Mouse (Mus musculus) MEL (cell line): ENCODE measurements around the gene Pde10a.

Experiments
- CTCF ChIP-seq, 3 experiments: IDR thresholded peaks in 2 of 3; conservative IDR thresholded peaks in 1 of 3; 2 replicates each; pipeline ENCODE4 v1.5.1; 2011 to 2012; ENCODE audit warnings: low read length in 3 of 3, low read depth in 2 of 3, mild to moderate bottlenecking in 2 of 3, improper control_type of control experiment in 1 of 3, inconsistent platforms in 1 of 3, mixed read lengths in 1 of 3, moderate library complexity in 1 of 3; ENCODE audit not compliant: control insufficient read depth in 1 of 3, insufficient read depth in 1 of 3, poor library complexity in 1 of 3, severe bottlenecking in 1 of 3
- EP300 ChIP-seq, 2 experiments: IDR thresholded peaks; 2 replicates each; pipeline ENCODE4 v1.6.1; 2011; ENCODE audit warnings: improper control_type of control experiment in 2 of 2, low read length in 2 of 2, low read depth in 1 of 2, mild to moderate bottlenecking in 1 of 2
- GABPA ChIP-seq: IDR thresholded peaks from 2 replicates; pipeline ENCODE4 v1.6.1; 2012; ENCODE audit warnings: low read depth, mild to moderate bottlenecking, inconsistent platforms, low read length, improper control_type of control experiment, moderate library complexity
- HCFC1 ChIP-seq: IDR thresholded peaks from 2 replicates; pipeline ENCODE4 v1.6.1; 2012; ENCODE audit warnings: low read depth, mild to moderate bottlenecking, inconsistent platforms, low read length, improper control_type of control experiment, moderate library complexity
- MAX ChIP-seq: IDR thresholded peaks from 2 replicates; pipeline ENCODE4 v1.6.1; 2011; ENCODE audit warnings: low read length, improper control_type of control experiment
- NELFE ChIP-seq: IDR thresholded peaks from 2 replicates; pipeline ENCODE4 v1.6.1; 2011; ENCODE audit warnings: low read depth, low read length, improper control_type of control experiment
- NRF1 ChIP-seq: IDR thresholded peaks from 2 replicates; pipeline ENCODE4 v1.6.1; 2014; ENCODE audit warnings: low read depth, mild to moderate bottlenecking, inconsistent platforms, low read length, improper control_type of control experiment, moderate library complexity; ENCODE audit not compliant: poor library complexity, insufficient read depth, severe bottlenecking
- POLR2A ChIP-seq, 2 experiments: IDR thresholded peaks; 2 replicates each; pipeline ENCODE4 v1.6.1; 2011 to 2012; ENCODE audit warnings: low read length in 2 of 2, mild to moderate bottlenecking in 2 of 2, control low read depth in 1 of 2, improper control_type of control experiment in 1 of 2, low read depth in 1 of 2, moderate library complexity in 1 of 2; ENCODE audit not compliant: control insufficient read depth in 1 of 2, insufficient read depth in 1 of 2, poor library complexity in 1 of 2
- RAD21 ChIP-seq: IDR thresholded peaks from 2 replicates; pipeline ENCODE4 v1.6.1; 2011; ENCODE audit warnings: mild to moderate bottlenecking, low read depth, low read length, improper control_type of control experiment
- RCOR1 ChIP-seq: IDR thresholded peaks from 2 replicates; pipeline ENCODE4 v1.6.1; 2012; ENCODE audit warnings: low read depth, mild to moderate bottlenecking, inconsistent platforms, low read length, improper control_type of control experiment
- TCF12 ChIP-seq: IDR thresholded peaks from 2 replicates; pipeline ENCODE4 v1.6.1; 2014; ENCODE audit warnings: low read depth, mild to moderate bottlenecking, inconsistent platforms, low read length, improper control_type of control experiment, moderate library complexity
- UBTF ChIP-seq: IDR thresholded peaks from 2 replicates; pipeline ENCODE4 v1.6.1; 2012; ENCODE audit warnings: low read depth, mild to moderate bottlenecking, inconsistent platforms, low read length, improper control_type of control experiment, moderate library complexity, borderline replicate concordance; ENCODE audit not compliant: insufficient read depth
- USF2 ChIP-seq, 2 experiments: IDR thresholded peaks; 2 replicates each; pipeline ENCODE4 v1.6.1; 2011 to 2012; ENCODE audit warnings: improper control_type of control experiment in 2 of 2, low read length in 2 of 2, borderline replicate concordance in 1 of 2, inconsistent platforms in 1 of 2, low read depth in 1 of 2, mild to moderate bottlenecking in 1 of 2; ENCODE audit not compliant: insufficient read depth in 1 of 2
- ZMIZ1 ChIP-seq: IDR thresholded peaks from 2 replicates; pipeline ENCODE4 v1.6.1; 2012; ENCODE audit warnings: low read depth, mild to moderate bottlenecking, inconsistent platforms, low read length, improper control_type of control experiment, moderate library complexity

GRCm38 (mm10) chr17:8498151-8498550 lies 27.0 kb upstream of the Pde10a start:
- TF ChIP-seq CTCF (IDR thresholded peaks at IDR 0.05 in 2 of 3, conservative IDR thresholded peaks at IDR 0.05 in 1 of 3; ENCODE audit: control insufficient read depth in 1 of 3, insufficient read depth in 1 of 3, low read depth in 2 of 3, low read length in 3 of 3, poor library complexity in 1 of 3, severe bottlenecking in 1 of 3), result no peak
- no peak for TF ChIP-seq EP300 (IDR thresholded peaks at IDR 0.05; ENCODE audit: low read depth in 1 of 2, low read length in 2 of 2)
- TF ChIP-seq RAD21, result no peak
- no peak for TF ChIP-seq RCOR1
- TF ChIP-seq POLR2A (IDR thresholded peaks at IDR 0.05; ENCODE audit: control insufficient read depth in 1 of 2, insufficient read depth in 1 of 2, low read depth in 1 of 2, low read length in 2 of 2, poor library complexity in 1 of 2), result no peak
- no peak for TF ChIP-seq NELFE
- no peak for TF ChIP-seq USF2 (IDR thresholded peaks at IDR 0.05; ENCODE audit: borderline replicate concordance in 1 of 2, insufficient read depth in 1 of 2, low read depth in 1 of 2, low read length in 2 of 2)
- TF ChIP-seq UBTF, result no peak
- no peak for TF ChIP-seq ZMIZ1
- TF ChIP-seq GABPA, result no peak
- no peak for TF ChIP-seq HCFC1
- TF ChIP-seq TCF12, result no peak
- no peak for TF ChIP-seq MAX
- no peak for TF ChIP-seq NRF1
